Mouse (Mus musculus): ENCODE results near the gene Map3k10. TPM values are rescaled to one million over a fixed set of nuclear protein-coding genes. Genes with fewer than 3 reads are reported as not detected.
"Not testable (repeated sequence)": the region's sequence is repeated elsewhere in the genome, so short reads cannot be mapped to it uniquely, and the experiment has no call there.

The Map3k10 gene
- total RNA-seq, 2 experiments from 2014 or later, result 35.3 to 39.1 TPM

DNA sequence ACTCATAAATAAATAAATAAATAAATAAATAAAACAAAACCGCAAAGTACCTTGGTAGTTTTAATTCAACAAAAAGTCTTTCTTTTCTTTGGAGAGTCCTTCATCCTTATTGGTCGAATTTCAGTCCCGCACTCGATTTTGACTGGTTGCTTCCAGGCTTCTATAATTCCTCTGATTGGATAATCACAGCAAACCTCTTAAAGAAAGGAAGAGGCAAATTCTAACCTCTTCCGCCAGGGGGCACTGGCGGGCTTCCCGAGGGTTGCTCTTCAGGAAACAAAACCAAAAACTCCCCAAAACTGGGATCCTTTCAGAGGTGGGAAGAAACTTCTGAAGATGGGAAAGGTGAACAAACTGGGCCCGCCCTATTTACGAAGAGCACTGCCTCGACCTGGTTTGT is 23.4 kb downstream of the Map3k10 start:
- Histone ChIP-seq H3K4me3 (no peak overlapping the region), H3K27ac (no peak overlapping the region)
- intact Hi-C loops (cut with DNase I), result loop anchor here (1.0 to 10.0 kb wide), 3 partner anchors 34 to 74 kb away; no protein-coding TSS in a partner anchor
- peak; percentile 81 for DNase-seq
- TF ChIP-seq CTCF (IDR thresholded peaks at IDR 0.05), result peak; percentile 90

DNA sequence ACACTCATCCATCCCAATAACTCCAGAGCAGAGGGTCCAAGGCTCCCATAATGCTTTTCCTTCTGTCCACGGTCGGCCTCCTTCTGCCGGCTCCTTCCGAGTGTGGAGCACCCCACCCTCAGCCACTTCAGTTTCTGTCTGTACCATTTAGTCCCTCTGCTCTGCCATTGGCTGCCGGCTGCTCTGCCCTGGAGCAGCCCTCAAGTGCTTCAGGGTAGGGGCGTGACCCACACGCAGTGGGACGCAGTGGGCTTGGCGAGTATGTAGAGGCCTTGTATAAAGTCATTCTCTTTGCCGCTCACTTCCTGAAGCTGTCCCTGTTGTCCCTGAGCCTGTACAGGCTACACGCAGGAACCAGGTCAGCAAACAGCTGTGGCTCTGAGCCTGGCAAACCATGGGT is 24.7 kb downstream of the Map3k10 start:
- intact Hi-C loops (cut with DNase I), result loop anchor here (5.0 to 10.0 kb wide), 2 partner anchors 72 to 75 kb away; no protein-coding TSS in a partner anchor

GRCm38 (mm10) chr7:27647281-27648002 is 27.0 kb downstream of the Map3k10 start:
- no peak for TF ChIP-seq CTCF (IDR thresholded peaks at IDR 0.05)
- H3K4me3 ChIP-seq, result no peak overlapping the region
- H3K27ac ChIP-seq, result no peak overlapping the region
- intact Hi-C loops (cut with DNase I), result no loop called here
- no peak for DNase-seq

More for the DNA sequence above, 24.7 kb downstream of the Map3k10 start:
- DNase-seq, result no peak
- Histone ChIP-seq H3K4me3 (no peak overlapping the region), H3K27ac (no peak overlapping the region)
- no peak for TF ChIP-seq CTCF (IDR thresholded peaks at IDR 0.05)

GRCm38 (mm10) chr7:27646516-27646915 is 27.9 kb downstream of the Map3k10 start:
- intact Hi-C loops (cut with DNase I), result no loop called here
- no peak for TF ChIP-seq CTCF (IDR thresholded peaks at IDR 0.05)

DNA sequence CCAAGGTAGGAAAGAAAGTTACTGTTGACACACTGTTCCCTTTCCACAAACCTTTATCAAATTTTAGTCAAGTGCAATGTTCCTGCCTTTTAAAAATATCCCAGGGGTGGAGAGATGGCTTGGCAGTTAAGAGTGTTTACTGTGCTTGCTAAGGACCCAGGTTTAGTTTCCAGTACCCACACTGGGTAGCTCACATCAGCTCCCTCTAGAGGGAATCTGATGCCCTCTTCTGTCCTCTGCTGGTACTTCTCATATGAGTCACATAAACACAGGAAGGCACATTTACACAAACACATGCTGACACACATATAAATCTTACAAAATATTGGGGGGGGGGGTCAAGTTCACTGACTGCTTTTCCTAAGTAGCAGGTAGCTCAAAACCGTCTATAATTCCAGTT is 29.9 kb downstream of the Map3k10 start:
- H3K4me3 ChIP-seq, result no peak overlapping the region
- DNase-seq, result no peak
- peak; percentile 25 for TF ChIP-seq CTCF (IDR thresholded peaks at IDR 0.05)
- intact Hi-C loops (cut with DNase I), result no loop called here
- no peak overlapping the region for H3K27ac ChIP-seq

More at GRCm38 (mm10) chr7:27646516-27646915, 27.9 kb downstream of the Map3k10 start:
- H3K27ac ChIP-seq, result no peak overlapping the region
- H3K4me3 ChIP-seq, result no peak overlapping the region
- no peak for DNase-seq

DNA sequence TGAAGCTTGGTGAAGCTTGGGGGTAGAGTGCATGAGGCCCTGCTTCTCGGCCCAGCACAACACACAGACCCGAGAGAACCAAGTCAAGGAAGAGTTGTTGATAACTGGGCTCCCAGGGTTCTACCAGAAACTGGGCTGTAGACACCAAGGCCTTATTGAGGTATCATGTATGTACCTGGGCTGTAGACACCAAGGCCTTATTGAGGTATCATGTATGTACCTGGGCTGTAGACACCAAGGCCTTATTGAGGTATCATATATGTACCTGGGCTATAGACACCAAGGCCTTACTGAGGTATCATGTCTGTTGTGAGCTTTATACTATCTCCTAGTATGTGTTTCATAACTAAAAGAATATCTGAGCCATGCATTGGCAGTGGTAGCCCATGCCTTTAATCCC is 39.3 kb downstream of the Map3k10 start:
- H3K27ac ChIP-seq; DNase-seq; intact Hi-C loops (cut with DNase I); H3K4me3 ChIP-seq: not testable (repeated sequence)

DNA sequence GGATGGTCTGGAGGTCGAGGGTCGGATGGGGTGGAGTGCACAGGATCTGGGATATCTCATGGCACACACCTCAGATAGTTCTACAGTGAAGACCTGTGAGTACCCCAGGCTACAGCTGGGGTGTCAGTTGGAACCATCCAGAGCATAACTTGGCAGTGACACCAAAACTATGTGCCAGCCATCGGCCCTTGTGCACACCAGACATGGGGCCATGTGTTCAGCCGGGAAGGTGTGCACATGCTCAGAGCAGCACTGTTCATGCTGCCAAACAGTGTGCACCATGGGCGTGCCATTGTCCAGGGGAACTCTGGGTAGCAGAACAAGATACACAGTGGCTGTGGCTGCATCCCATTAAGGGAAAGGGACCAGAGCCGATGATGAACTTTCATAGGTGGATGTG is 39.7 kb downstream of the Map3k10 start:
- no peak overlapping the region for H3K4me3 ChIP-seq
- TF ChIP-seq CTCF (IDR thresholded peaks at IDR 0.05), result no peak

DNA sequence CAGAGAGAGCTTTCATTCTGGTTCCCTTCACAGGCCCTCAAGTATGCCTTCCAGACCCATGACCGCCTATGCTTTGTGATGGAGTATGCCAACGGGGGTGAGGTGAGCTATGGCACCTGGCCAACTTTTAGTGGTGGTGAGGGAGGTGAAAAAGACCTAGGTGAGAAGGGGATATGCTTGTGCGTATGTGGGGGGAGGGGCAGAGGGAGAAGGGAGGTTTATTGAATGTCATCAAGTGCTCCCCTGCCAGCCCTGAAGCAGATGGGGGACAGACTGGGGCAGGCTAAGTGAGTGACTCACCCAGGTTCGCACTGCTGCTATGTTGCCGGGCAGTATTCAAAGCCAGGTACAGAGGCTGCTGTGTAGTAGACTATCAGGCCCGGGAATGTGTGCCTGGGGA is 41.2 kb downstream of the Map3k10 start:
- intact Hi-C loops (cut with DNase I), result no loop called here
- H3K4me3 ChIP-seq, result no peak overlapping the region
- H3K27ac ChIP-seq, result no peak overlapping the region
- no peak for TF ChIP-seq CTCF (IDR thresholded peaks at IDR 0.05)
- DNase-seq, result peak; percentile 17

More for the DNA sequence above, 39.7 kb downstream of the Map3k10 start:
- H3K27ac ChIP-seq, result no peak overlapping the region
- intact Hi-C loops (cut with DNase I), result no loop called here
- peak; percentile 10 for DNase-seq

DNA sequence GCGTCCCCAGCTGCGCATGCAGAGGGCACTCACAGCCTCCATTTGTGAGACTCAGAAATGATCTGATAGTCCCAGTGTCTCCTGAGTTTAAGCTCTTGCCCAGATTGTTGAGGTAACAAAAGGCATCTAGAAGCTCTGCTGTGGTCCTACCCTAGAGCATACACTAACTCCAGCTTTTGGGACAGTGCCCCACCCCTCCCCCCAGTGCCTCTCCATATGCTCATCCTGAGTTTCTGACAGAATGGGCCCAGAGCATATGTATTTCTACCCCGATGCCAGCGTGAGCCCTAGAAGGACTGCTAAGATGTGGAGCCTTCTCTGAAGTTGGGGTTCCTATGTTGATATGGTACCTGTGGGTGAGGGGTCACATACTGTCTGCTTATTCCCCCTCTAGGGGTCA is 43.0 kb downstream of the Map3k10 start:
- no peak overlapping the region for H3K4me3 ChIP-seq
- no peak for TF ChIP-seq CTCF (IDR thresholded peaks at IDR 0.05)
- H3K27ac ChIP-seq, result no peak overlapping the region
- intact Hi-C loops (cut with DNase I), result no loop called here
- peak; percentile 11 for DNase-seq

DNA sequence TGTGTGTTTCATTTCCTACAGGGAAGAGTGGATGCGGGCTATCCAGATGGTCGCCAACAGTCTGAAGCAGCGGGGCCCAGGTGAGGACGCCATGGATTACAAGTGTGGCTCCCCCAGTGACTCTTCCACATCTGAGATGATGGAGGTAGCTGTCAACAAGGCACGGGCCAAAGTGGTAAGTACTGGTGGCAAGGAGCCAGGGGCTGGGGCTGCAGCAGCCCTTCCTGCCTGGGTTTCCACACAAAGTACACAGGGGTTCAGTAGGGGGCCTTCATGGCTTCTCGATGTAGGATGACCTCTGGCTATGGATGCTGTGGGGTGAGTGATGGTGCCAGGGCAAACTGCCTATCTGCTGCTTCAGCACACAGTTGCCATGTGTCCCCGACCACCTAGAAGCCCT is 45.6 kb downstream of the Map3k10 start:
- intact Hi-C loops (cut with DNase I); H3K4me3 ChIP-seq; H3K27ac ChIP-seq: not testable (repeated sequence)
- DNase-seq, result peak; percentile 19

DNA sequence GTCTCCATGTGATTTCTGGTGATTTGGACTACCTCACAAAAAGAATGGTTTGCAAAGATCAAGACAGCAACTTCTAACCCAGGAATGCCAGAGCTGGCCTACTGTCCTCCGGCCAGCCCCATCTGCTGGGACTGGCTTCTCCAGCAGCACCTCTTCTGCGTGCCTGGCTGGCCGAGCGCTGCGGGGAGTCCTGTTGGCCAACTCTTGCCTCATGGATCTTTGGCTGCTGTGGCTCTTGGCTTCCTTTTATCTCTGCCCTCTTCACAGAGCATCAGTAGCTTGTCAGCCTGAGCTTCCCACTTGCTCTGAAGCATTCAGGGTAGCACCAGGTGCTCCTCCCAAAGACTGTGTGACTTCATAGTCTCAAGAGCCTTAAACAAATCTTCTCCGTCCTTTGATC is 46.2 kb downstream of the Map3k10 start:
- peak; percentile 54 for DNase-seq
- H3K27ac ChIP-seq, result peak overlapping the region; percentile 73; the same call in 1 of the 2 replicates
- intact Hi-C loops (cut with DNase I), result no loop called here
- TF ChIP-seq CTCF (IDR thresholded peaks at IDR 0.05), result no peak
- no peak overlapping the region for H3K4me3 ChIP-seq

DNA sequence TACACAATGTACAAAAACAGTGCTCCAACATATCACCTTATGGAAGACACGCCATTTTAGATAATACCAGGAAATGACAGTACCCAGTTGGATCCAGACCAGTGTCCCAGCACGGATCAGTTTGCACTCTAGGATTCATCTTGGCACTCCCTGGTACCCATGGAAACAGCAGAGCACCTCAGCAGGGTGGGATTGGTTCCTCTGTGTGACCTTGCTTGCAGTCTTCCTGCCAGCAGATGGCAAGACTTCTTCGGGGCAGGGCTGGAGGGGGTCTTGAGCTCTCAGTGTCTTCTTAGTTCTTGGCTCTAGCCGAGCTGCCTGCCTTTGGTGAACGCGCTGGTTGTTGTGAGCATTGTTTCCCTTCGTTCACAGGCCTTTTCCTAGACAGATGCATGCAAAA is 46.7 kb downstream of the Map3k10 start:
- peak overlapping the region; percentile 73; the same call in 1 of the 2 replicates for H3K27ac ChIP-seq
- H3K4me3 ChIP-seq, result no peak overlapping the region
- intact Hi-C loops (cut with DNase I), result no loop called here
- peak; percentile 11 for DNase-seq
- no peak for TF ChIP-seq CTCF (IDR thresholded peaks at IDR 0.05)

GRCm38 (mm10) chr7:27624967-27625366 is 49.4 kb downstream of the Map3k10 start:
- peak; percentile 7 for DNase-seq
- H3K4me3 ChIP-seq, result no peak overlapping the region
- intact Hi-C loops (cut with DNase I), result no loop called here
- no peak for TF ChIP-seq CTCF (IDR thresholded peaks at IDR 0.05)
- peak overlapping the region; percentile 69 for H3K27ac ChIP-seq

- DNase-seq, result no peak
- Histone ChIP-seq H3K4me3 (no peak overlapping the region), H3K27ac (no peak overlapping the region)
- TF ChIP-seq CTCF (IDR thresholded peaks at IDR 0.05), result no peak
- intact Hi-C loops (cut with DNase I), result no loop called here
Measured at GRCm38 (mm10) chr7:27622234-27622633, 52.2 kb downstream of the Map3k10 start.
